Mouse (Mus musculus) heart, embryonic 11.5 days (tissue): Measurements from ENCODE around the gene Casc3. TPM values are rescaled to one million over a fixed set of nuclear protein-coding genes. Genes with fewer than 3 reads are reported as not detected.
A peak's percentile ranks its signal among the peaks of the same experiment; 100 is the strongest.

Experiments
- ATAC-seq: fragments of 200-750 bp; cut with Nextera tagmentation; replicated peaks from 2 replicates; pipeline ENCODE4 v1.8.0; 2017; ENCODE audit warnings: moderate library complexity; ENCODE audit not compliant: insufficient number of reproducible peaks, low FRiP score, low TSS enrichment
- H3K27ac ChIP-seq: fragments of 300-500 bp; sonication (generic); 2 replicates; pipeline ENCODE4 v1.5.1; 2014; ENCODE audit warnings: mild to moderate bottlenecking, low read depth, low read length
- H3K27me3 ChIP-seq: fragments of 300-500 bp; sonication (generic); 2 replicates; pipeline ENCODE4 v1.6.1; 2014; ENCODE audit warnings: mild to moderate bottlenecking, low read length, mixed read lengths; ENCODE audit not compliant: control insufficient read depth, insufficient read depth
- H3K36me3 ChIP-seq: fragments of 300-500 bp; sonication (generic); 2 replicates; pipeline ENCODE4 v1.6.1; 2014; ENCODE audit warnings: mild to moderate bottlenecking, low read length, moderate library complexity, mixed read lengths; ENCODE audit not compliant: control insufficient read depth, insufficient read depth
- H3K4me1 ChIP-seq: fragments of 300-500 bp; sonication (generic); 2 replicates; pipeline ENCODE4 v1.6.1; 2014; ENCODE audit warnings: low read length; ENCODE audit not compliant: control insufficient read depth, insufficient read depth
- H3K4me2 ChIP-seq: fragments of 300-500 bp; sonication (generic); 2 replicates; pipeline ENCODE4 v1.6.1; 2014; ENCODE audit warnings: mild to moderate bottlenecking, moderate library complexity
- H3K4me3 ChIP-seq: fragments of 300-500 bp; sonication (generic); 2 replicates; pipeline ENCODE4 v1.5.1; 2014; ENCODE audit warnings: low read depth, low read length
- H3K9ac ChIP-seq: fragments of 300-500 bp; sonication (generic); 2 replicates; pipeline ENCODE4 v1.6.1; 2014; ENCODE audit warnings: mild to moderate bottlenecking, low read depth, low read length, moderate library complexity
- H3K9me3 ChIP-seq: fragments of 300-500 bp; sonication (generic); replicated peaks from 2 replicates; pipeline ENCODE4 v1.6.1; 2016; ENCODE audit warnings: low read length; ENCODE audit not compliant: control insufficient read depth
- WGBS: fragments of 180-500 bp; shearing (Covaris S2); extraction: QIAGEN DNeasy Blood & Tissue Kit; methylation state at CpG from one replicate; pipeline ENCODE4 v1.1.7; 2014; ENCODE audit not compliant: insufficient replicate concordance; 5-methylcytosine and 5-hydroxymethylcytosine counted together
- polyA plus RNA-seq: library from polyadenylated mRNA; unstranded; fragments of >200 nt; fragmentation: Nextera tagmentation; extraction: Ambion mirVana; gene quantifications from 2 replicates; pipeline ENCODE4 v1.2.1, GENCODE M21; 2014

The Casc3 gene
- polyA plus RNA-seq, 1 experiment from 2014 or later = 22.2 TPM

GRCm38 (mm10) chr11:98829091-98829775 lies 24.5 kb downstream of the Casc3 start:
- Histone ChIP-seq H3K36me3 (peaks cover 34% of the 10 kb centered on the region), H3K9ac (no peak overlapping the region), H3K4me1 (no peaks in the 10 kb centered on the region), H3K4me3 (no peak overlapping the region), H3K27ac (no peak overlapping the region), H3K27me3 (no peaks in the 10 kb centered on the region), H3K4me2 (no peak overlapping the region), H3K9me3 (no peaks in the 10 kb centered on the region)
- no peak for ATAC-seq
- WGBS = 72% methylated on average over 12 of the region's 12 CpGs

GRCm38 (mm10) chr11:98829875-98830274 lies 25.2 kb downstream of the Casc3 start:
- H3K36me3 ChIP-seq = peaks cover 32% of the 10 kb centered on the region

GRCm38 (mm10) chr11:98835296-98835695 lies 30.6 kb downstream of the Casc3 start:
- no peaks in the 10 kb centered on the region for H3K9me3 ChIP-seq
- H3K36me3 ChIP-seq = peaks cover 11% of the 10 kb centered on the region
- WGBS = 50% methylated on average over 5 of the region's 5 CpGs

More at GRCm38 (mm10) chr11:98829875-98830274, 25.2 kb downstream of the Casc3 start:
- H3K9me3 ChIP-seq = no peaks in the 10 kb centered on the region
- H3K4me3 ChIP-seq = no peak overlapping the region
- no peak overlapping the region for H3K9ac ChIP-seq
- 73% methylated on average over 4 of the region's 4 CpGs for WGBS
- H3K27ac ChIP-seq = no peak overlapping the region
- no peaks in the 10 kb centered on the region for H3K4me1 ChIP-seq
- H3K27me3 ChIP-seq = no peaks in the 10 kb centered on the region
- no peak overlapping the region for H3K4me2 ChIP-seq
- no peak for ATAC-seq

GRCm38 (mm10) chr11:98835725-98836124 lies 31.0 kb downstream of the Casc3 start:
- 67% methylated on average over 3 of the region's 3 CpGs for whole genome bisulfite sequencing
- Histone ChIP-seq H3K27me3 (peaks cover 32% of the 10 kb centered on the region), H3K36me3 (peaks cover 11% of the 10 kb centered on the region), H3K4me1 (peaks cover 16% of the 10 kb centered on the region), H3K4me3 (no peak overlapping the region), H3K9me3 (no peaks in the 10 kb centered on the region), H3K9ac (no peak overlapping the region), H3K4me2 (no peak overlapping the region), H3K27ac (no peak overlapping the region)
- no peak for ATAC-seq

More at GRCm38 (mm10) chr11:98835296-98835695, 30.6 kb downstream of the Casc3 start:
- no peak overlapping the region for H3K4me2 ChIP-seq
- H3K4me3 ChIP-seq = no peak overlapping the region
- H3K4me1 ChIP-seq = peaks cover 16% of the 10 kb centered on the region
- no peak overlapping the region for H3K27ac ChIP-seq
- H3K27me3 ChIP-seq = peaks cover 29% of the 10 kb centered on the region
- no peak for ATAC-seq
- H3K9ac ChIP-seq = no peak overlapping the region

GRCm38 (mm10) chr11:98836128-98836527 lies 31.4 kb downstream of the Casc3 start:
- H3K4me1 ChIP-seq = peaks cover 16% of the 10 kb centered on the region
- no peaks in the 10 kb centered on the region for H3K9me3 ChIP-seq
- H3K9ac ChIP-seq = no peak overlapping the region
- no peak overlapping the region for H3K27ac ChIP-seq
- peak overlapping the region; percentile 69; the same call in 1 of the 2 replicates for H3K4me3 ChIP-seq
- WGBS = 30% methylated on average over 7 of the region's 7 CpGs
- H3K27me3 ChIP-seq = peaks cover 32% of the 10 kb centered on the region
- H3K4me2 ChIP-seq = peak overlapping the region; percentile 100
- H3K36me3 ChIP-seq = peaks cover 11% of the 10 kb centered on the region
- no peak for ATAC-seq

GRCm38 (mm10) chr11:98836651-98837141 lies 32.0 kb downstream of the Casc3 start, which contains the start of gene Rapgefl1:
TSS of gene Rapgefl1 (plus strand) at chr11:98836785.
- WGBS = under 1% methylated on average over 38 of the region's 48 CpGs
- no peak within 1 kb of the TSS for H3K27ac ChIP-seq

GRCm38 (mm10) chr11:98837231-98837704 lies 32.6 kb downstream of the Casc3 start:
- Histone ChIP-seq H3K9ac (peak overlapping the region; percentile 75), H3K36me3 (peaks cover 11% of the 10 kb centered on the region), H3K4me2 (peak overlapping the region; percentile 100), H3K4me3 (peak overlapping the region; percentile 69), H3K27me3 (peaks cover 32% of the 10 kb centered on the region), H3K4me1 (peaks cover 16% of the 10 kb centered on the region), H3K27ac (no peak overlapping the region), H3K9me3 (no peaks in the 10 kb centered on the region)
- 1% methylated on average over 26 of the region's 29 CpGs for WGBS
- 0 out of 2 replicates have a peak, but pooled peaks have one; percentile 8 for ATAC-seq

More at GRCm38 (mm10) chr11:98836651-98837141, 32.0 kb downstream of the Casc3 start, which contains the start of gene Rapgefl1:
- H3K36me3 ChIP-seq = peaks cover 11% of the 10 kb centered on the region
- H3K9me3 ChIP-seq = no peaks in the 10 kb centered on the region
- ATAC-seq = peak; percentile 83
- peak within 1 kb of the TSS; percentile 100 for H3K4me2 ChIP-seq
- peaks cover 32% of the 10 kb centered on the region for H3K27me3 ChIP-seq
- H3K9ac ChIP-seq = peak within 1 kb of the TSS; percentile 75
- peaks cover 16% of the 10 kb centered on the region for H3K4me1 ChIP-seq
- H3K4me3 ChIP-seq = peak within 1 kb of the TSS; percentile 69

- H3K4me3 ChIP-seq = peak overlapping the region; percentile 69
- ATAC-seq = no peak
- peaks cover 16% of the 10 kb centered on the region for H3K4me1 ChIP-seq
- peaks cover 32% of the 10 kb centered on the region for H3K27me3 ChIP-seq
- WGBS = 55% methylated on average over 11 of the region's 11 CpGs
- H3K9ac ChIP-seq = no peak overlapping the region
- no peaks in the 10 kb centered on the region for H3K9me3 ChIP-seq
- no peak overlapping the region for H3K27ac ChIP-seq
- H3K36me3 ChIP-seq = peaks cover 10% of the 10 kb centered on the region
- H3K4me2 ChIP-seq = peak overlapping the region; percentile 100
Measured at GRCm38 (mm10) chr11:98837917-98838316, 33.2 kb downstream of the Casc3 start.
